Mouse (Mus musculus): ENCODE measurements around the gene Drap1. TPM values are rescaled to one million over a fixed set of nuclear protein-coding genes. Genes with fewer than 3 reads are reported as not detected.

The Drap1 gene
- polyA plus RNA-seq (2017; shearing (Covaris generic)) = 195 TPM

GRCm38 (mm10) chr19:5424782-5425741 lies at the start of gene Drap1, which contains the start of gene AI837181:
Gene Drap1 (minus strand): TSS chr19:5424979.
Gene AI837181 (plus strand): TSS chr19:5425144.

GRCm38 (mm10) chr19:5473720-5474119 lies 48.9 kb upstream of the Drap1 start, which contains the start of gene Efemp2:
Gene Efemp2 (plus strand): TSS chr19:5473954.

DNA sequence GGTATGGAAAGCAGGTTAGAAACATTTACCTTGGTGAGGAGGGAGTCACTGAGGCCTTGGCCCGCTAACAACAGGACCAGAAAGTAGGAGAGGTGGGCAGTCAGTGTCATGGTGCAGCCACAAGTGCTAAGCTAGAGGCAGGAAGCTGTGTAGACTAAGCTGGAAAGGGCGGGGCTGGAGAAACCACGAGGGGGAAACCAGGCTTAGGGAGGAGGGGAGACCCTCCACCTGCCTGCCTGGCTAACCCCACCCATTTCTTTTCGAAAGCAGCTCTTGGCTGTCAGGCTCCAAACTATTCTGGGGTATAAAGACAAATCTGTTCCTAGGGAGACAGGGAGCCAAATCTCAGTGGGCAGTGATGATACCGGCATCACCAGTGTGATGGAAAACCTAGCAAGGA lies 43.6 kb upstream of the Drap1 start, which contains the start of gene Ctsw:
Gene Ctsw (minus strand): TSS at position 134 of the 400 bp plus-strand sequence.

GRCm38 (mm10) chr19:5460465-5460911 lies 35.7 kb upstream of the Drap1 start, which contains the start of gene Fibp:
Gene Fibp (plus strand): TSS chr19:5460615.

DNA sequence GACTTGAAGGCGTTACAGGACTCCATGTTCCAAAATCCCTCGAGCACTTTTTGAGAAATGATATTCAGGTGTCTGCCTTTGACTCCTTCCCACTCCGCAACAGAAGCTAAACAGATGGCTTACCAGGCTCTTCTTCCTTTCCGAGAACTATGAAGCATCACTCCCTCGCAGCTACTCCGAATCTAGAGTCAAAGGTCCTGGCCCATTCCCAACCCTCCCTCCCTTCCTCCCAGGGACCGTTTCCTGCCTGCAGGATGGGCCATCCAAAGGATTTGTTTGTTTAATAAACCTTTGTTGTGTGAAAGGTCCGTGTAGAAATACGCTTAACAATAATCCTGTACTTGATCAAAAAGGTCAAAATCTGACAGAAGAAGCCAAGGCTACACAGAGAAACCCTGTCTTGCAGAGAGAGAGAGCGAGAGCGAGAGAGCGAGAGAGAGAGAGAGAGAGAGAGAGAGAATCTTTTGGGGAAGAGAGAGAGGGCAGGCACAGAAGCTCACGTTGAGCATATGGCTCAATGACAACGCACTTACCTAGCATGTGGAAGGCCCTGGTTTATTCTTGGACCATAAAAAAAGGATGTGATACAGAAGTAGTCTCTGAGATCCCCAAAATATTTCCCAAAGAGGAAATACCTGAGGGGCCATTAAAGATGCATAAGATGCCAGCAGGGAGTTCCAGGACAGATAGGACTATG lies 33.1 kb upstream of the Drap1 start, which contains the start of gene Ccdc85b:
Gene Ccdc85b (minus strand): TSS at position 149 of the 697 bp plus-strand sequence.

DNA sequence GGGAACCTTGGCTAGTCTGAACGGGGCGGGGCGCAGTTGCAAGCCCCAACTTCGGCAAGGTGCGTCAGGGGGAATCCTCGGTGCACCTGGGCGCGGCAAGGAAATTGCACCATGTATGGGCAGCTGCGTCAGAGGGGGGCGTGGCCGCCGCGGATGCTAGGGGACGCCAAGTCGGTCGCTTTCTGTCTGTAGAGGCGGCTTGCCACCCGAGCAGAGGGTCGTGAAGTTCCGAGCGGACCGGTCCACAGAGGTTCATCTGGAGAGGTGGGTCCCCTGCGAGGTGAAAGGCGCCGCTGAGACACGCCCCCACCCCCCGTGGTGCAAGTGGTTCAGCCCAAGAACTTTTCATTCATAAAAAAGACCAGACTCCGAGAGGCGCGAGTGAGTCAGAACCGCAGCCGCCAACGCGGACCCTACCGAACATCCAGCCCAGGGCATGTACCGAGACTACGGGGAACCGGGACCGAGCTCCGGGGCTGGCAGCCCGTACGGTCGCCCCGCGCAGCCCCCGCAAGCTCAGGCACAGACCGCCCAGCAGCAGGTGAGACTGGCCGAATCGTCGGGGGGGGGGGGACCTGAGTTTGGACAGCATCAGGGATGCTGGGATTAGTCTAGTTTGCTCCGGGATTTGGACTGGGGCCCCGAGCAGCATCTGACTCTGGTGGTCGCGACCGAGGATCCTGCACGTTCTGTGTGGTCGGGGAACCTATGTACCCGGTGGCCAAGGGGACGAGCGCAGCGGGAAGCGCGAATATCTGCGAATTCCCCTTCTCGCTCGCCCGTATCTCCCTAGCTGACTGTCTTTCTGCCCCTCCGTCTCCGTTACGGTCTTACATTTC lies 23.0 kb upstream of the Drap1 start, which contains the start of gene Fosl1:
Gene Fosl1 (plus strand): TSS at position 33 of the 839 bp plus-strand sequence.

GRCm38 (mm10) chr19:5402293-5402692 lies 22.5 kb downstream of the Drap1 start, which contains the start of gene Tsga10ip:
Gene Tsga10ip (minus strand): TSS chr19:5402526.

GRCm38 (mm10) chr19:5388588-5389242 lies 36.1 kb downstream of the Drap1 start, which contains the start of gene Sart1:
Gene Sart1 (minus strand): TSS chr19:5388703.

Other genes with a start within 250 kb of the Drap1 start
- 141 TPM for gene Pacs1, start 151.9 kb downstream of the Drap1 start, polyA plus RNA-seq (2017; shearing (Covaris generic))
- gene Sf3b2, start 129.5 kb downstream of the Drap1 start, polyA plus RNA-seq (2017; shearing (Covaris generic)) = 321 TPM
- gene Gal3st3, start 126.6 kb downstream of the Drap1 start, polyA plus RNA-seq (2017; shearing (Covaris generic)) = not detected
- not detected for gene Catsper1, start 89.2 kb downstream of the Drap1 start, polyA plus RNA-seq (2017; shearing (Covaris generic))
- not detected for gene Cst6, start 75.4 kb downstream of the Drap1 start, polyA plus RNA-seq (2017; shearing (Covaris generic))
- gene Eif1ad, start 58.2 kb downstream of the Drap1 start, polyA plus RNA-seq (2017; shearing (Covaris generic)) = 47.0 TPM
- gene Banf1, start 57.8 kb downstream of the Drap1 start, polyA plus RNA-seq (2017; shearing (Covaris generic)) = 229 TPM
- 303 TPM for gene Sart1, start 36.3 kb downstream of the Drap1 start, polyA plus RNA-seq (2017; shearing (Covaris generic))
- gene Tsga10ip, start 22.5 kb downstream of the Drap1 start, polyA plus RNA-seq (2017; shearing (Covaris generic)) = 2.2 TPM
- gene AI837181, start 165 bp upstream of the Drap1 start, polyA plus RNA-seq (2017; shearing (Covaris generic)) = 35.8 TPM
- gene Fosl1, start 22.6 kb upstream of the Drap1 start, polyA plus RNA-seq (2017; shearing (Covaris generic)) = not detected
- gene Ccdc85b, start 32.9 kb upstream of the Drap1 start, polyA plus RNA-seq (2017; shearing (Covaris generic)) = 7.4 TPM
- 75.8 TPM for gene Fibp, start 35.6 kb upstream of the Drap1 start, polyA plus RNA-seq (2017; shearing (Covaris generic))
- 75.3 TPM for gene Ctsw, start 43.5 kb upstream of the Drap1 start, polyA plus RNA-seq (2017; shearing (Covaris generic))
- 0.81 TPM for gene Efemp2, start 49.0 kb upstream of the Drap1 start, polyA plus RNA-seq (2017; shearing (Covaris generic))
- 45.4 TPM for gene Mus81, start 63.4 kb upstream of the Drap1 start, polyA plus RNA-seq (2017; shearing (Covaris generic))
- 2,727 TPM for gene Cfl1, start 65.5 kb upstream of the Drap1 start, polyA plus RNA-seq (2017; shearing (Covaris generic))
- not detected for gene 1700020D05Rik, start 78.8 kb upstream of the Drap1 start, polyA plus RNA-seq (2017; shearing (Covaris generic))
- gene Snx32, start 85.6 kb upstream of the Drap1 start, polyA plus RNA-seq (2017; shearing (Covaris generic)) = 3.7 TPM
- gene Ovol1, start 135.7 kb upstream of the Drap1 start, polyA plus RNA-seq (2017; shearing (Covaris generic)) = not detected
- 8.4 TPM for gene Ap5b1, start 143.0 kb upstream of the Drap1 start, polyA plus RNA-seq (2017; shearing (Covaris generic))
- gene Rnaseh2c, start 176.9 kb upstream of the Drap1 start, polyA plus RNA-seq (2017; shearing (Covaris generic)) = 94.3 TPM
- 78.7 TPM for gene Kat5, start 185.3 kb upstream of the Drap1 start, polyA plus RNA-seq (2017; shearing (Covaris generic))
- 221 TPM for gene Rela, start 212.5 kb upstream of the Drap1 start, polyA plus RNA-seq (2017; shearing (Covaris generic))
- 178 TPM for gene Sipa1, start 238.7 kb upstream of the Drap1 start, polyA plus RNA-seq (2017; shearing (Covaris generic))